Mouse (Mus musculus): ENCODE results near the gene Fnip2.

DNA sequence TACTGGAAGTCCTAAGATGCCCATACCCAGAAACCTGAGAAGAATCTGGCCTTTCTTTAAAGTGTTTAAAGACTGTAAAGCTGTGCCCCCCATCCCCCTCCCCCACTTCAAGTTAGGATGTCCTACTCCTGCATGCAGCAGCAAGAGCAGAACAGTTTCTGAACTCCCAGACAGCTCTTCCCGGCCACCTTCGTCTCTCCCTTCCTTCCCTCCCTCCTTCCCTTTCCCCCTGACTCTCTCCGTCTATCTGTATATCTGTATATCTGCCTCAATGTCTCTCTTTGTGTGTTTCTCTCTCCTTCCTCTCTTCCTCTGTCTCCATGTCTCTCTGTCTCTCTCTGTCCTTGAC lies 8.8 kb upstream of the Fnip2 start:
- TF ChIP-seq CHD2 (IDR thresholded peaks at IDR 0.05; ENCODE audit: low read depth, low read length) (no peak), ZNF384 (IDR thresholded peaks at IDR 0.05; ENCODE audit: low read depth, low read length) (no peak)
